Mouse (Mus musculus): Measurements from ENCODE around the gene Plcb4. TPM values are rescaled to one million over a fixed set of nuclear protein-coding genes. Genes with fewer than 3 reads are reported as not detected.
A peak's percentile ranks its signal among the peaks of the same experiment; 100 is the strongest.

The Plcb4 gene
- 26.5 TPM for polyA plus RNA-seq (2021)

GRCm38 (mm10) chr2:135658486-135659390, at the start of gene Plcb4:
TSS of gene Plcb4 (plus strand) at chr2:135659011.
- POLR2A ChIA-PET, result interaction anchor here (0.7 to 1.4 kb wide), 3 partner anchors 91 to 268 kb away, joined by 3 to 5 read pairs (median 3); no protein-coding TSS in a partner anchor
- ATAC-seq, result peak; percentile 84
- no peak for DNase-seq (ENCODE audit: low read depth, low spot score)
- in situ Hi-C loops (cut with MboI; ENCODE audit: low pct_unique_long_range_greater_than_20kb), result loop anchor here (25.0 kb wide), 1 partner anchor 221 kb away; no protein-coding TSS in a partner anchor
- CTCF ChIA-PET, result interaction anchor here (1.2 to 1.9 kb wide), 4 partner anchors 11 to 268 kb away, joined by 3 to 5 read pairs (median 4); no protein-coding TSS in a partner anchor
- no peaks in the 10 kb centered on the region for H3K27me3 ChIP-seq
- no peak for TF ChIP-seq CTCF (IDR thresholded peaks at IDR 0.05)

- no peak for DNase-seq (ENCODE audit: low read depth, low spot score)
- in situ Hi-C loops (cut with MboI; ENCODE audit: low pct_unique_long_range_greater_than_20kb), result no loop called here
- no peaks in the 10 kb centered on the region for H3K27me3 ChIP-seq
- ChIA-PET CTCF (interaction anchor here (1.4 kb wide), 1 partner anchor 9 kb away, joined by 3 read pairs; no protein-coding TSS in a partner anchor), POLR2A (no interaction called here)
- ATAC-seq, result no peak
- TF ChIP-seq CTCF (IDR thresholded peaks at IDR 0.05), result no peak
Observed at GRCm38 (mm10) chr2:135614651-135615261, 44.1 kb upstream of the Plcb4 start.

DNA sequence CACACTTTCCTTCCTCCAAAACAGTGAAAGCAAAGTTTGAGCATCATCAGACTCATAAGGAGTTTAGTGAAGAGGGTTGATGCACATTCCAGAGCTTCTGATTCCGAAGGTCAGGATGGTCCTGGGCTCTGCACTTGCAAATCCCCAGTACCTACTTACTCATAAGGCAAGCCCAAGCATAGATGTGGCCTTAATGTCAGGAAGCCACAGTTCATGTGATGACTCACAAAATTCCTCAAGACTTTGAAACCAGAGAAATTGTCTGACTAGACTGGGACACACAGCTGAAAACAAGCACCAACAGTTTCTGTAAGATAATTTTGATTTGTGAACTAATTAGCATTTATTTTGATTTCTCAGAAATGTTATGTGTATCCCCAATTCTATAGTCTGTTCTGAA, 42.7 kb upstream of the Plcb4 start:
- ChIA-PET POLR2A (no interaction called here), CTCF (no interaction called here)
- no peak for DNase-seq (ENCODE audit: low read depth, low spot score)
- no peaks in the 10 kb centered on the region for H3K27me3 ChIP-seq
- in situ Hi-C loops (cut with MboI; ENCODE audit: low pct_unique_long_range_greater_than_20kb), result no loop called here
- TF ChIP-seq CTCF (IDR thresholded peaks at IDR 0.05), result no peak
- peak; percentile 57 for ATAC-seq

DNA sequence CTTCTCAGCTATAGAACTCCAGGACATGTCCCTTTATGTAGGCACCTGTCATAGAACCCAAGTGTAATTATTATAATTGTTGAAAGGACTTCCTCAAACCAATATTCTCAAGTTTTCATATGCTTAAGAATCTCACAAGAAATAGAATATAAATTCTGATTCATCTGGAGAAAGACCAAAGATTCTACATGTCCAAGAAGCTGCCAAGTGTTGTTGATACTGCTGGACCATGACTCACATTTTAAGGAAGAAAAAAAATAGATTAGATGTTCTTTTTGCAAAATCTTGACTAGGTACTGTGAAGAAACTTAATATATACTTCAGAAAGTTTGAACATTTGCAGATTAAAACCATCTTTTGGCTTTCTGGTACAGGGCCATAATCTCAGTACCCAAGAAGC, 40.3 kb upstream of the Plcb4 start:
- ATAC-seq (no peak), DNase-seq (ENCODE audit: low read depth, low spot score) (no peak)
- in situ Hi-C loops (cut with MboI; ENCODE audit: low pct_unique_long_range_greater_than_20kb), result no loop called here
- no peaks in the 10 kb centered on the region for H3K27me3 ChIP-seq
- TF ChIP-seq CTCF (IDR thresholded peaks at IDR 0.05), result no peak
- ChIA-PET POLR2A (no interaction called here), CTCF (interaction anchor here (2.0 kb wide), 1 partner anchor 21 kb away, joined by 5 read pairs; no protein-coding TSS in a partner anchor)

- POLR2A ChIA-PET, result no interaction called here
- DNase-seq (ENCODE audit: low read depth, low spot score) (no peak), ATAC-seq (no peak)
- in situ Hi-C loops (cut with MboI; ENCODE audit: low pct_unique_long_range_greater_than_20kb), result no loop called here
- no peak for TF ChIP-seq CTCF (IDR thresholded peaks at IDR 0.05)
- CTCF ChIA-PET, result interaction anchor here (1.0 to 2.0 kb wide), 3 partner anchors 10 to 42 kb away, joined by 3 to 5 read pairs (median 4); no protein-coding TSS in a partner anchor
- H3K27me3 ChIP-seq, result no peaks in the 10 kb centered on the region
Observed at GRCm38 (mm10) chr2:135619956-135620355, 38.9 kb upstream of the Plcb4 start.

- no peak for ATAC-seq
- TF ChIP-seq CTCF (IDR thresholded peaks at IDR 0.05), result no peak
- ChIA-PET CTCF (no interaction called here), POLR2A (no interaction called here)
- in situ Hi-C loops (cut with MboI; ENCODE audit: low pct_unique_long_range_greater_than_20kb), result no loop called here
- DNase-seq (ENCODE audit: low read depth, low spot score), result no peak
- peaks cover 3% of the 10 kb centered on the region for H3K27me3 ChIP-seq
Observed at GRCm38 (mm10) chr2:135627821-135628220, 31.0 kb upstream of the Plcb4 start.

- ATAC-seq (no peak), DNase-seq (ENCODE audit: low read depth, low spot score) (no peak)
- no peak for TF ChIP-seq CTCF (IDR thresholded peaks at IDR 0.05)
- in situ Hi-C loops (cut with MboI; ENCODE audit: low pct_unique_long_range_greater_than_20kb), result no loop called here
- ChIA-PET CTCF (no interaction called here), POLR2A (no interaction called here)
- H3K27me3 ChIP-seq, result no peaks in the 10 kb centered on the region
Observed at GRCm38 (mm10) chr2:135637227-135637626, 21.6 kb upstream of the Plcb4 start.

DNA sequence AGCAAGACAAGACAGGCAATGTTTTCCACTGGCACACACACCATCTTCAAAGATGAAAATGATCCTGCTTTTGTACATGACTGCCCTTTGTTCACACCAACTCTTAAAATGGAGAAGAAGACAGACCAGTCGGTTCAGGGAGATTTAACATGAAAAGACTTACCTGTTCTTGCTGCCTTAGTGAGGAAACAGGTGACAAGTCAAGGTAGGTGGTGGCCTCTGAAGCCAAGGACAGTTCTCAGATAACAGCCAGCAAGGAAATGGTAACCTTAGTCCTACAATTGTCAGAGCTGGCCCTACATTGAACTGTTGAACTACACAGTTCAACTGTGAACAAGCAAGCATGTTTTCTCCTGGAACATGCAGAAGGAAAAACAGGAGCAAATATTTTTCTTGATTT, 17.8 kb upstream of the Plcb4 start:
- ChIA-PET POLR2A (no interaction called here), CTCF (no interaction called here)
- DNase-seq (ENCODE audit: low read depth, low spot score), result no peak
- in situ Hi-C loops (cut with MboI; ENCODE audit: low pct_unique_long_range_greater_than_20kb), result loop anchor here (5.0 kb wide), 1 partner anchor 34 kb away; no protein-coding TSS in a partner anchor
- H3K27me3 ChIP-seq, result no peaks in the 10 kb centered on the region
- ATAC-seq, result no peak
- TF ChIP-seq CTCF (IDR thresholded peaks at IDR 0.05), result no peak

- TF ChIP-seq CTCF (IDR thresholded peaks at IDR 0.05), result no peak
- POLR2A ChIA-PET, result no interaction called here
- H3K27me3 ChIP-seq, result no peaks in the 10 kb centered on the region
- in situ Hi-C loops (cut with MboI; ENCODE audit: low pct_unique_long_range_greater_than_20kb), result loop anchor here (5.0 kb wide), 1 partner anchor 34 kb away; no protein-coding TSS in a partner anchor
- ATAC-seq (no peak), DNase-seq (ENCODE audit: low read depth, low spot score) (no peak)
- CTCF ChIA-PET, result no interaction called here
Observed at GRCm38 (mm10) chr2:135641636-135642035, 17.2 kb upstream of the Plcb4 start.

- in situ Hi-C loops (cut with MboI; ENCODE audit: low pct_unique_long_range_greater_than_20kb), result no loop called here
- POLR2A ChIA-PET, result no interaction called here
- CTCF ChIA-PET, result no interaction called here
- H3K27me3 ChIP-seq, result no peaks in the 10 kb centered on the region
- DNase-seq (ENCODE audit: low read depth, low spot score) (no peak), ATAC-seq (no peak)
- TF ChIP-seq CTCF (IDR thresholded peaks at IDR 0.05), result no peak
Observed at GRCm38 (mm10) chr2:135646226-135646625, 12.6 kb upstream of the Plcb4 start.

- POLR2A ChIA-PET, result no interaction called here
- in situ Hi-C loops (cut with MboI; ENCODE audit: low pct_unique_long_range_greater_than_20kb), result no loop called here
- H3K27me3 ChIP-seq, result no peaks in the 10 kb centered on the region
- TF ChIP-seq CTCF (IDR thresholded peaks at IDR 0.05), result no peak
- CTCF ChIA-PET, result no interaction called here
- ATAC-seq (no peak), DNase-seq (ENCODE audit: low read depth, low spot score) (no peak)
Observed at GRCm38 (mm10) chr2:135646654-135647053, 12.2 kb upstream of the Plcb4 start.
